Mouse (Mus musculus) adrenal gland, adult 8-10 months (tissue): ENCODE data around the gene Tnnc2. TPM values are rescaled to one million over a fixed set of nuclear protein-coding genes. Genes with fewer than 3 reads are reported as not detected.

ENCODE experiments used
- DNase-seq: peaks from one replicate; pipeline ENCODE4 v3.0.0; 2022
- total RNA-seq, 4 experiments: library from RNA; stranded (reverse); gene quantifications; 2 replicates each; pipeline ENCODE4 v1.2.4; 2022

Gene Tnnc2
- total RNA-seq, 4 experiments from 2014 or later, result not detected

GRCm38 (mm10) chr2:164733259-164733658 lies 46.5 kb downstream of the Tnnc2 start:
- no peak for DNase-seq

- DNase-seq, result no peak
These were observed 48.0 kb downstream of the Tnnc2 start for GRCm38 (mm10) chr2:164731719-164732118.

Other genes starting within 250 kb of the Tnnc2 start
- gene Wfdc2, start 217.6 kb downstream of the Tnnc2 start, total RNA-seq, result not detected
- gene Spint3, start 206.5 kb downstream of the Tnnc2 start, total RNA-seq, result not detected
- gene Wfdc6a, start 194.5 kb downstream of the Tnnc2 start, total RNA-seq, result under 1 TPM; 0.38 to 0.77 (median 0.52) TPM
- gene Eppin, start 186.4 kb downstream of the Tnnc2 start, total RNA-seq, result not detected
- gene Wfdc6b, start 166.4 kb downstream of the Tnnc2 start, total RNA-seq, result not detected
- under 1 TPM in 2 of 4 experiments, not detected in 2; 0.35 to 0.89 TPM for gene Wfdc8, start 166.3 kb downstream of the Tnnc2 start, total RNA-seq
- not detected for gene Wfdc16, start 141.2 kb downstream of the Tnnc2 start, total RNA-seq
- not detected for gene Wfdc10, start 123.9 kb downstream of the Tnnc2 start, total RNA-seq
- not detected for gene Wfdc9, start 123.4 kb downstream of the Tnnc2 start, total RNA-seq
- not detected for gene Wfdc11, start 105.9 kb downstream of the Tnnc2 start, total RNA-seq
- not detected for gene Wfdc13, start 94.9 kb downstream of the Tnnc2 start, total RNA-seq
- not detected for gene Spint4, start 81.5 kb downstream of the Tnnc2 start, total RNA-seq
- gene Spint5, start 64.7 kb downstream of the Tnnc2 start, total RNA-seq, result not detected
- under 1 TPM; 0.31 to 0.71 (median 0.49) TPM for gene Wfdc3, start 34.0 kb downstream of the Tnnc2 start, total RNA-seq
- 10 to 100 TPM; 35.2 to 52.1 (median 46.1) TPM for gene Dnttip1, start 34.0 kb downstream of the Tnnc2 start, total RNA-seq
- gene Ube2c, start 10.1 kb downstream of the Tnnc2 start, total RNA-seq, result 1 to 10 TPM; 1.1 to 5.1 (median 2.0) TPM
- 10 to 100 TPM; 34.5 to 58.3 (median 46.7) TPM for gene Snx21, start 5.9 kb upstream of the Tnnc2 start, total RNA-seq
- 10 to 100 TPM; 32.9 to 46.5 (median 39.6) TPM for gene Acot8, start 24.9 kb upstream of the Tnnc2 start, total RNA-seq
- gene Zswim3, start 25.1 kb upstream of the Tnnc2 start, total RNA-seq, result 1 to 10 TPM; 4.0 to 6.7 (median 5.7) TPM
- gene Zswim1, start 42.7 kb upstream of the Tnnc2 start, total RNA-seq, result 10 to 100 TPM; 11.1 to 15.3 (median 13.4) TPM
- under 1 TPM in 2 of 4 experiments, not detected in 2; 0.51 to 0.86 TPM for gene Spata25, start 48.6 kb upstream of the Tnnc2 start, total RNA-seq
- 100 to 1,000 TPM; 103 to 166 (median 137) TPM for gene Ctsa, start 52.9 kb upstream of the Tnnc2 start, total RNA-seq
- gene Neurl2, start 53.5 kb upstream of the Tnnc2 start, total RNA-seq, result 1 to 10 TPM in 3 of 4 experiments, under 1 TPM in 1; 0.90 to 4.9 (median 3.1) TPM
- gene Pltp, start 77.7 kb upstream of the Tnnc2 start, total RNA-seq, result 10 to 100 TPM; 26.0 to 57.3 (median 35.5) TPM
- 10 to 100 TPM; 49.4 to 74.0 (median 65.6) TPM for gene Pcif1, start 99.3 kb upstream of the Tnnc2 start, total RNA-seq
- gene Zfp335, start 131.8 kb upstream of the Tnnc2 start, total RNA-seq, result 10 to 100 TPM; 17.3 to 26.7 (median 20.3) TPM
- gene Mmp9, start 160.8 kb upstream of the Tnnc2 start, total RNA-seq, result 1 to 10 TPM in 1 of 4 experiments, under 1 TPM in 3; 0.49 to 1.4 (median 0.84) TPM
- 10 to 100 TPM in 3 of 4 experiments, 1 to 10 TPM in 1; 6.7 to 18.3 (median 14.0) TPM for gene Slc12a5, start 180.8 kb upstream of the Tnnc2 start, total RNA-seq